Mouse (Mus musculus) C2C12 (cell line): ENCODE results near the gene Ank2.

Experiments used
- CEBPB ChIP-seq: IDR thresholded peaks from one replicate; pipeline ENCODE4 v1.6.1; 2011; ENCODE audit warnings: low read depth, mild to moderate bottlenecking, control low read depth, moderate library complexity
- CTCF ChIP-seq: IDR thresholded peaks from one replicate; pipeline ENCODE4 v1.5.1; 2011; ENCODE audit not compliant: control insufficient read depth, insufficient read depth, insufficient read length
- MAX ChIP-seq: IDR thresholded peaks from one replicate; pipeline ENCODE4 v1.6.1; 2011; ENCODE audit warnings: mild to moderate bottlenecking, control low read depth
- MYOD1 ChIP-seq: IDR thresholded peaks from one replicate; pipeline ENCODE4 v1.6.1; 2011; ENCODE audit warnings: low read depth; ENCODE audit not compliant: control insufficient read depth, insufficient read length
- USF1 ChIP-seq: IDR thresholded peaks from one replicate; pipeline ENCODE4 v1.6.1; 2011; ENCODE audit warnings: low read depth, mild to moderate bottlenecking, control low read depth, moderate library complexity

DNA sequence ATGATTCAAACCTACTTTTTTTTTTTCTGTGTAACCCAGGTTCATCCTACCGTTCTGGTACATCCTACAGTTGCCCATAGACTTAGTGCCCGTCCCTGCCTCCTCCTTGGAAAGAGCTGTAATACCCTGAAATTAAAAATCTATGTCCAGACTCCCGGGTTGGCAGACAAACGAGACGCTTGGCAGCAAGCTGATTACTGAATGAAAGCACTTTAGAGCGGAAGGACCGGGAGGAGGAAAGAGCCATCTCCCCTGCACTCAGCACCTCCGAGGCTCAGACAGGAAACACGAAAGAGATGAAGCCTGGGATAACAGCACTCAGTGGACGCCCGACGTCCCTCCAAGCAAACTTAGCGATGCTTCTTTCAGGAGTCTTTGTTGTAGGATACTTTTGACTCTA lies 69.3 kb downstream of the Ank2 start:
- TF ChIP-seq CTCF (no peak), USF1 (no peak), CEBPB (no peak), MYOD1 (no peak), MAX (no peak)
